Mouse (Mus musculus): ENCODE measurements around the gene Ikzf5. TPM values are rescaled to one million over a fixed set of nuclear protein-coding genes. Genes with fewer than 3 reads are reported as not detected.

Ikzf5 gene
- polyA plus RNA-seq, 1 experiment from 2014 or later = 14.4 TPM

- H3K27ac ChIP-seq (ENCODE audit: low read length) = no peak overlapping the region
These were observed 46.2 kb downstream of the Ikzf5 start for GRCm38 (mm10) chr7:131364131-131364530.

GRCm38 (mm10) chr7:131362615-131363300, 47.6 kb downstream of the Ikzf5 start, which contains the start of gene 2310057M21Rik:
Gene 2310057M21Rik, minus strand, starts transcription at chr7:131362759.
- under 1% methylated on average over 55 of the region's 55 CpGs for WGBS
- peak within 1 kb of the TSS; percentile 96 for H3K4me2 ChIP-seq (ENCODE audit: low read depth, low read length)

More at GRCm38 (mm10) chr7:131364131-131364530, 46.2 kb downstream of the Ikzf5 start:
- Histone ChIP-seq H3K36me3 (ENCODE audit: control insufficient read depth, insufficient read depth, low read length) (0 out of 2 replicates have a peak, but pooled peaks cover 3% of the 10 kb centered on the region), H3K27me3 (ENCODE audit: control insufficient read depth, insufficient read depth, low read length) (no peaks in the 10 kb centered on the region), H3K9me3 (replicated peaks; ENCODE audit: control insufficient read depth, low read length) (no peaks in the 10 kb centered on the region), H3K9ac (ENCODE audit: low read length) (no peak overlapping the region), H3K4me3 (replicated peaks; ENCODE audit: low read length) (no peak overlapping the region), H3K4me1 (ENCODE audit: control insufficient read depth, insufficient read depth, low read length) (peaks cover 12% of the 10 kb centered on the region), H3K4me2 (ENCODE audit: low read depth, low read length) (no peak overlapping the region)
- 76% methylated on average over 8 of the region's 8 CpGs for WGBS
- ATAC-seq (ENCODE audit: insufficient read depth, low FRiP score) = no peak

GRCm38 (mm10) chr7:131362269-131362614, 48.1 kb downstream of the Ikzf5 start:
- H3K4me2 ChIP-seq (ENCODE audit: low read depth, low read length) = peak overlapping the region; percentile 96
- peak overlapping the region; percentile 90 for H3K9ac ChIP-seq (ENCODE audit: low read length)
- WGBS = under 1% methylated on average over 34 of the region's 35 CpGs

More at GRCm38 (mm10) chr7:131362615-131363300, 47.6 kb downstream of the Ikzf5 start, which contains the start of gene 2310057M21Rik:
- peak; percentile 98 for ATAC-seq (ENCODE audit: insufficient read depth, low FRiP score)
- peaks cover 5% of the 10 kb centered on the region; the same call in 1 of the 2 replicates for H3K36me3 ChIP-seq (ENCODE audit: control insufficient read depth, insufficient read depth, low read length)
- H3K9ac ChIP-seq (ENCODE audit: low read length) = peak within 1 kb of the TSS; percentile 90
- H3K4me3 ChIP-seq (replicated peaks; ENCODE audit: low read length) = peak within 1 kb of the TSS; percentile 88
- peak within 1 kb of the TSS; percentile 98 for H3K27ac ChIP-seq (ENCODE audit: low read length)
- H3K27me3 ChIP-seq (ENCODE audit: control insufficient read depth, insufficient read depth, low read length) = no peaks in the 10 kb centered on the region
- peaks cover 12% of the 10 kb centered on the region for H3K4me1 ChIP-seq (ENCODE audit: control insufficient read depth, insufficient read depth, low read length)
- H3K9me3 ChIP-seq (replicated peaks; ENCODE audit: control insufficient read depth, low read length) = no peaks in the 10 kb centered on the region

GRCm38 (mm10) chr7:131356105-131356504, 54.2 kb downstream of the Ikzf5 start:
- Histone ChIP-seq H3K27ac (ENCODE audit: low read length) (no peak overlapping the region), H3K9me3 (replicated peaks; ENCODE audit: control insufficient read depth, low read length) (no peaks in the 10 kb centered on the region), H3K9ac (ENCODE audit: low read length) (no peak overlapping the region), H3K27me3 (ENCODE audit: control insufficient read depth, insufficient read depth, low read length) (no peaks in the 10 kb centered on the region), H3K4me3 (replicated peaks; ENCODE audit: low read length) (no peak overlapping the region), H3K4me1 (ENCODE audit: control insufficient read depth, insufficient read depth, low read length) (peaks cover under 1% of the 10 kb centered on the region; the same call in 1 of the 2 replicates), H3K36me3 (ENCODE audit: control insufficient read depth, insufficient read depth, low read length) (peaks cover 20% of the 10 kb centered on the region; the same call in 1 of the 2 replicates), H3K4me2 (ENCODE audit: low read depth, low read length) (no peak overlapping the region)
- ATAC-seq (ENCODE audit: insufficient read depth, low FRiP score) = no peak
- WGBS = 95% methylated on average over 13 of the region's 13 CpGs

More at GRCm38 (mm10) chr7:131362269-131362614, 48.1 kb downstream of the Ikzf5 start:
- H3K36me3 ChIP-seq (ENCODE audit: control insufficient read depth, insufficient read depth, low read length) = peaks cover 8% of the 10 kb centered on the region; the same call in 1 of the 2 replicates
- H3K9me3 ChIP-seq (replicated peaks; ENCODE audit: control insufficient read depth, low read length) = no peaks in the 10 kb centered on the region
- no peaks in the 10 kb centered on the region for H3K27me3 ChIP-seq (ENCODE audit: control insufficient read depth, insufficient read depth, low read length)
- ATAC-seq (ENCODE audit: insufficient read depth, low FRiP score) = peak; percentile 65
- H3K27ac ChIP-seq (ENCODE audit: low read length) = peak overlapping the region; percentile 98
- H3K4me3 ChIP-seq (replicated peaks; ENCODE audit: low read length) = peak overlapping the region; percentile 88
- peaks cover 12% of the 10 kb centered on the region for H3K4me1 ChIP-seq (ENCODE audit: control insufficient read depth, insufficient read depth, low read length)

- H3K4me3 ChIP-seq (replicated peaks; ENCODE audit: low read length) = no peak overlapping the region
- ATAC-seq (ENCODE audit: insufficient read depth, low FRiP score) = no peak
- no peaks in the 10 kb centered on the region for H3K4me1 ChIP-seq (ENCODE audit: control insufficient read depth, insufficient read depth, low read length)
- H3K4me2 ChIP-seq (ENCODE audit: low read depth, low read length) = no peak overlapping the region
- H3K27me3 ChIP-seq (ENCODE audit: control insufficient read depth, insufficient read depth, low read length) = no peaks in the 10 kb centered on the region
- no peak overlapping the region for H3K27ac ChIP-seq (ENCODE audit: low read length)
- H3K36me3 ChIP-seq (ENCODE audit: control insufficient read depth, insufficient read depth, low read length) = peaks cover 18% of the 10 kb centered on the region
- no peaks in the 10 kb centered on the region for H3K9me3 ChIP-seq (replicated peaks; ENCODE audit: control insufficient read depth, low read length)
- 80% methylated on average over 7 of the region's 7 CpGs for WGBS
- no peak overlapping the region for H3K9ac ChIP-seq (ENCODE audit: low read length)
These were observed 64.3 kb downstream of the Ikzf5 start for GRCm38 (mm10) chr7:131345856-131346541.

Other genes with a start within 250 kb of the Ikzf5 start
- 0.04 and 0.05 TPM in 2 replicates for gene 5430419D17Rik, start 236.1 kb downstream of the Ikzf5 start, polyA plus RNA-seq (2015; fragmentation: Nextera tagmentation; extraction: Ambion mirVana)
- 1.3 and 2.3 TPM in 2 replicates for gene Cuzd1, start 88.2 kb downstream of the Ikzf5 start, polyA plus RNA-seq (2015; fragmentation: Nextera tagmentation; extraction: Ambion mirVana)
- not detected in 2 replicates for gene Fam24b, start 81.0 kb downstream of the Ikzf5 start, polyA plus RNA-seq (2015; fragmentation: Nextera tagmentation; extraction: Ambion mirVana)
- not detected in 2 replicates for gene Fam24a, start 76.7 kb downstream of the Ikzf5 start, polyA plus RNA-seq (2015; fragmentation: Nextera tagmentation; extraction: Ambion mirVana)
- 21.4 and 21.7 TPM in 2 replicates for gene 2310057M21Rik, start 47.8 kb downstream of the Ikzf5 start, polyA plus RNA-seq (2015; fragmentation: Nextera tagmentation; extraction: Ambion mirVana)
- gene Pstk, start 39.4 kb downstream of the Ikzf5 start, polyA plus RNA-seq (2015; fragmentation: Nextera tagmentation; extraction: Ambion mirVana) = 64.7 and 77.5 TPM in 2 replicates
- gene Acadsb, start 80 bp upstream of the Ikzf5 start, polyA plus RNA-seq (2015; fragmentation: Nextera tagmentation; extraction: Ambion mirVana) = 115 and 117 TPM in 2 replicates
- 0.15 and 0.32 TPM in 2 replicates for gene Hmx3, start 132.3 kb upstream of the Ikzf5 start, polyA plus RNA-seq (2015; fragmentation: Nextera tagmentation; extraction: Ambion mirVana)
- gene Hmx2, start 138.3 kb upstream of the Ikzf5 start, polyA plus RNA-seq (2015; fragmentation: Nextera tagmentation; extraction: Ambion mirVana) = 0.66 and 0.76 TPM in 2 replicates
- 178 and 184 TPM in 2 replicates for gene Bub3, start 149.7 kb upstream of the Ikzf5 start, polyA plus RNA-seq (2015; fragmentation: Nextera tagmentation; extraction: Ambion mirVana)